Mouse (Mus musculus) lung, postnatal 0 days (tissue): ENCODE measurements around the gene Hist2h2bb.

Experiments
- CTCF ChIP-seq: IDR thresholded peaks from 2 replicates; pipeline ENCODE4 v1.5.1; 2016; ENCODE audit warnings: antibody characterized with exemption, mild to moderate bottlenecking
- EP300 ChIP-seq: IDR thresholded peaks from 2 replicates; pipeline ENCODE4 v1.6.1; 2016; ENCODE audit warnings: antibody characterized with exemption, mild to moderate bottlenecking, control low read depth

DNA sequence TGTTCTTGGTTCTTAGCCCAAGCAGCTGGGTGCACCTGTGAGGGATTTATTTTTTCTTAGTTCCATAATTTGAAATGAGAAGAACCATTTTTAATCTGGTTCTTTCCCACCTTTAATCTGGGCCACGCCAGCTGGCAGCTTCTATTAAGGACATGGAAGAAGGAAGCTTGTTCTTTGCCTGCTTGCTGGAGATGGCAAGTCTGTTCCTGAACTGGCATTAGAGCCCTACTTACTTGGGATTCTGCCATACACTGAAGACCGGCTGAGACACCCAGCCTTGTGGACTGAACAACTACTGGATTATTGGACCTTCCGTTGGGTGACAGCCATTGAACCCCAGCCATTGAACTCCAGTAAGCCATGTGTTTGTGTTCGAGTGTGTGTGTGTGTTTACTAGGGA, 46.8 kb upstream of the Hist2h2bb start:
- TF ChIP-seq CTCF = no peak
- no peak for TF ChIP-seq EP300
